Mouse (Mus musculus) CD4-positive naive resting alpha-beta T cell, adult 57 days (primary cell): ENCODE measurements around the gene Dnajb7. TPM values are rescaled to one million over a fixed set of nuclear protein-coding genes. Genes with fewer than 3 reads are reported as not detected.

ENCODE experiments used
- total RNA-seq: library from RNA; stranded (reverse); gene quantifications from one replicate; pipeline ENCODE4 v1.2.4, GENCODE M21; 2023

The Dnajb7 gene
- total RNA-seq, result not detected

DNA sequence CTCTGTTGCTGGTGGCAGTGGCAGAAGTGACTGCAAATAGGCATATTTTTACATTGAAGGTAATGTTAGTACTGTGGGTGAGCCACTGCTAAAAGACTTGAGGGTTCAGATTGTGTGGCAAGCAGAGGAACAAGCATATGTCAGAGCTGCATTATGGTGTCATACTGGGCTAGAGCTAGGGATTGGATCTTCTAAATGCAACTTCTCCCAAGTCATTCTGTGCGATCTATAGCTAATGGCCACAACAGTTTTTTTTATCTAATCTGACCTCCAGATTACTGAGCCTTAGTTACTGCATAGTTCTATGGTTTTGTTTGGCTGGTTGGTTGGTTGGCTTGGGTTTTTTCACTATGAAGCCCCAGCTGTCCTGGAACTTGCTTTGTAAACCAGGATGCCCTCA is at the start of gene Dnajb7:
Dnajb7 (minus strand) TSS at position 101 of the 400 bp plus-strand sequence.

GRCm38 (mm10) chr15:81399638-81400315 is 8.3 kb downstream of the Dnajb7 start, which contains the start of the genes St13 and Xpnpep3:
St13 (minus strand) TSS chr15:81400077.
Xpnpep3 (plus strand) TSS chr15:81400138.

DNA sequence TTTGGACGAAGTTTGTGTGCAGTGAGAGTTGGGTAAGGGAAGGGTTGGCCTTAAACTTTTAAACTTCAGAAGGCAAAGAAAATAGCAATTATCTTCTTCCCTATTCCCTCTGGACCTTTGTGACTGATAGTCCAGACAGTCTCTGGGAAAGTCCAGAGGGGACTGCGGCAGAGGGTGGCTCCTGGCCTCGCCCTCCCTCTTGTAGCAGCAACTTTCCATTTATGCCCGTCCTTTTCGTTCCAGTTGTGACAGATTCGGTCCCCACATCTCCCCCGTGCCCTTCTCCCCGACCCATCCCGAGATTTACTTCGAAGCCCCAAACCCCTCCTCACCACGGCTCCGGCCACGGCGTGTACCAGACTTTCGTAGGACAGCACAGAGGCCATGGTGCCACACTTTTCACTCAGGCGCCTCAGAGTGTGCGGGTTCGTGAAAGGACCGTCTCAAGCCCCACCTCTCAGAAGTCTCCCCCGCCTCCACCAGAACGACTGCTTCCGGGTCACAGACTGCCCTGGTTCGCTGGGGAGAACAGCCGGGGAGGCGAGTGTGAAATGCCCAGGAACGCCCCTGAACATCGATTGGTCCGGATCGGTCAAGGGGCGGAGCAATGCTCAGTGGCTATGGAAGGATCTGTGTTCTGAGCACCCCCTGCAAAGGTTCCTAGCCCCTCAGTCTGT is 47.6 kb downstream of the Dnajb7 start, which contains the start of gene Slc25a17:
Slc25a17 (minus strand) TSS at position 468 of the 677 bp plus-strand sequence.

Other genes with a start within 250 kb of the Dnajb7 start
- gene Mrtfa, start 217.5 kb downstream of the Dnajb7 start, total RNA-seq, result 228 TPM
- not detected for gene Mchr1, start 172.8 kb downstream of the Dnajb7 start, total RNA-seq
- gene Slc25a17, start 47.5 kb downstream of the Dnajb7 start, total RNA-seq, result 36.7 TPM
- 83.2 TPM for gene St13, start 8.2 kb downstream of the Dnajb7 start, total RNA-seq
- 10.4 TPM for gene Xpnpep3, start 8.2 kb downstream of the Dnajb7 start, total RNA-seq
- 101 TPM for gene Rbx1, start 58.0 kb upstream of the Dnajb7 start, total RNA-seq
- gene Ep300, start 177.1 kb upstream of the Dnajb7 start, total RNA-seq, result 129 TPM